Mouse (Mus musculus) stomach, embryonic 15.5 days (tissue): ENCODE data around the gene Cyp2j5. TPM values are rescaled to one million over a fixed set of nuclear protein-coding genes. Genes with fewer than 3 reads are reported as not detected.

Source experiments
- ATAC-seq: fragments of 200-750 bp; cut with Nextera tagmentation; 2 replicates; pipeline ENCODE4 v1.8.0; 2017; ENCODE audit warnings: low read depth, moderate number of reproducible peaks, moderate TSS enrichment; ENCODE audit not compliant: insufficient read depth, low FRiP score
- H3K27ac ChIP-seq: fragments of 300-500 bp; sonication (generic); 2 replicates; pipeline ENCODE4 v1.5.1; 2015; ENCODE audit warnings: mild to moderate bottlenecking, inconsistent platforms
- H3K27me3 ChIP-seq: fragments of 300-500 bp; sonication (generic); replicated peaks from 2 replicates; pipeline ENCODE4 v1.6.1; 2015; ENCODE audit warnings: inconsistent platforms
- H3K36me3 ChIP-seq: fragments of 300-500 bp; sonication (generic); 2 replicates; pipeline ENCODE4 v1.6.1; 2015; ENCODE audit warnings: inconsistent platforms
- H3K4me1 ChIP-seq: fragments of 300-500 bp; sonication (generic); 2 replicates; pipeline ENCODE4 v1.6.1; 2015; ENCODE audit warnings: inconsistent platforms
- H3K4me2 ChIP-seq: fragments of 300-500 bp; sonication (generic); 2 replicates; pipeline ENCODE4 v1.6.1; 2015; ENCODE audit warnings: mild to moderate bottlenecking, inconsistent platforms
- H3K4me3 ChIP-seq: fragments of 300-500 bp; sonication (generic); replicated peaks from 2 replicates; pipeline ENCODE4 v1.5.1; 2015; ENCODE audit warnings: inconsistent platforms
- H3K9ac ChIP-seq: fragments of 300-500 bp; sonication (generic); 2 replicates; pipeline ENCODE4 v1.6.1; 2015; ENCODE audit warnings: inconsistent platforms
- H3K9me3 ChIP-seq: fragments of 300-500 bp; sonication (generic); 2 replicates; pipeline ENCODE4 v1.6.1; 2016; ENCODE audit warnings: inconsistent platforms
- WGBS: fragments of 180-500 bp; shearing (Covaris S2); methylation state at CpG from one replicate; pipeline ENCODE4 v1.1.7; 2015; 5-methylcytosine and 5-hydroxymethylcytosine counted together
- polyA plus RNA-seq: library from polyadenylated mRNA; unstranded; fragments of >200 nt; fragmentation: Nextera tagmentation; extraction: Ambion mirVana; gene quantifications from 2 replicates; pipeline ENCODE4 v1.2.1, GENCODE M21; 2015

Cyp2j5 gene
- 0.10 TPM in 1 of 2 replicates, not detected in the other for polyA plus RNA-seq

GRCm38 (mm10) chr4:96663991-96664390 lies at the start of gene Cyp2j5:
Cyp2j5 (minus strand) TSS chr4:96664154.
- no peaks in the 10 kb centered on the region for H3K9me3 ChIP-seq
- no peak for ATAC-seq
- H3K4me3 ChIP-seq, result no peak within 1 kb of the TSS
- no peaks in the 10 kb centered on the region for H3K4me1 ChIP-seq
- no peaks in the 10 kb centered on the region for H3K36me3 ChIP-seq
- H3K27me3 ChIP-seq, result no peaks in the 10 kb centered on the region
- no peak within 1 kb of the TSS for H3K27ac ChIP-seq
- H3K9ac ChIP-seq, result no peak within 1 kb of the TSS
- H3K4me2 ChIP-seq, result no peak within 1 kb of the TSS
- WGBS, result 73% methylated on average over 2 of the region's 2 CpGs

GRCm38 (mm10) chr4:96705281-96705951 lies 41.5 kb upstream of the Cyp2j5 start:
- H3K4me1 ChIP-seq, result no peaks in the 10 kb centered on the region
- no peak overlapping the region for H3K4me3 ChIP-seq
- no peak overlapping the region for H3K4me2 ChIP-seq
- no peaks in the 10 kb centered on the region for H3K36me3 ChIP-seq
- no peak overlapping the region for H3K9ac ChIP-seq
- H3K27me3 ChIP-seq, result no peaks in the 10 kb centered on the region
- no peak for ATAC-seq
- no peaks in the 10 kb centered on the region for H3K9me3 ChIP-seq
- 66% methylated on average over 2 of the region's 2 CpGs for WGBS
- no peak overlapping the region for H3K27ac ChIP-seq

DNA sequence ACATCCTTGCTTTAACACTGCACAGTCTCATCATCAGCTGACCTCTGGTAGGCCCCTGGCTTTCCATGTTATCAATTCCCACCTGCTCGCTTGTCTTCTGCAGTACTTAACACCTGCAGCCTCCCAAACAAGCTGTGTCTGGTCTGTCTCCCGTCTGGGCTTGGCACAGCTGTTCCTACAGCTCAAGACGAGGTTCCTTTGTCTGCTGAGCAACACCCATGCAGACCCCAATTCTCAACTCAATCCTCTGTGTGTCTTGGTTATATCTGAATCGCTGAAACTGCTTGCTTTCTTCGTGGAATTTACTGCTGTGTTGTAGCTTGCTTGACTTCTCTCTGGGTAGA lies 34.2 kb upstream of the Cyp2j5 start:
- 67% methylated on average over 5 of the region's 5 CpGs for WGBS
- Histone ChIP-seq H3K27ac (no peak overlapping the region), H3K36me3 (no peaks in the 10 kb centered on the region), H3K4me3 (no peak overlapping the region), H3K4me2 (no peak overlapping the region), H3K27me3 (no peaks in the 10 kb centered on the region), H3K9me3 (no peaks in the 10 kb centered on the region), H3K4me1 (peaks cover 5% of the 10 kb centered on the region; the same call in 1 of the 2 replicates), H3K9ac (no peak overlapping the region)
- ATAC-seq, result no peak

DNA sequence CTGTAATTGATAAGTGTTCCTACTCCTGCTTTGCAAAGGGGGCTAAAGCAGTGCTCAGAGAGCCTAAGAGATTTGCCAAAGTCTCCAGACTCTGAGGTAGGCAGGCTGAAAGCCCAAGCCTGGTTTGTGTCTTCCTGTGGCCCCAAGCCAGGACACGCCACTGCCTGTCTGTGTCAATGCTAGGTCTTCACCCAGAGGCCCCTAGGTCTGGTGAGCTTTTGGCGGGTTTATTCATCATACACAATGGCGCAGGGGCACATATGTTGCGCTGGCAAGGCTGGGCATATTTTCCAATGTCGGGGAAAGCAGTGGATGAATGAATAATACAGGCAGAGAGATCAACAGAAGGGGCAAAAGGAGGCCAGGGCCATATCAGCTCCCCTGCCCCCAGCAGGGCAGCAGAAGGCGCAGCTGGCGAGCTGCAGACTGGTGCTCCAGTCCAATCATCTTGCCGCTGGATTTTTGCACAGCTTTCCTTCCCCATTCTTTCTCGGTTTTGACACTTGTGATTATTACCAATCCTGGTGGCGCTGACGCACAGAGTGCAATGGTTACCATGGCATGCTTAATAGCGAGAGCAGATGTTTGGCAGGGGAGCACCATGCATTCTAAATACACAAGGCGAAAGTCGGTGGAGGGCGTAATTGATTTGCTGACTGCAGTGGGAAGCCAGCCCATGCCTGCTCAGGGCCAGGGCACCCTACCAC lies 33.7 kb upstream of the Cyp2j5 start:
- 64% methylated on average over 15 of the region's 15 CpGs for WGBS
- no peak for ATAC-seq
- Histone ChIP-seq H3K36me3 (no peaks in the 10 kb centered on the region), H3K4me1 (peaks cover 5% of the 10 kb centered on the region; the same call in 1 of the 2 replicates), H3K27me3 (no peaks in the 10 kb centered on the region), H3K4me2 (no peak overlapping the region), H3K9me3 (no peaks in the 10 kb centered on the region), H3K9ac (no peak overlapping the region), H3K27ac (no peak overlapping the region), H3K4me3 (no peak overlapping the region)

DNA sequence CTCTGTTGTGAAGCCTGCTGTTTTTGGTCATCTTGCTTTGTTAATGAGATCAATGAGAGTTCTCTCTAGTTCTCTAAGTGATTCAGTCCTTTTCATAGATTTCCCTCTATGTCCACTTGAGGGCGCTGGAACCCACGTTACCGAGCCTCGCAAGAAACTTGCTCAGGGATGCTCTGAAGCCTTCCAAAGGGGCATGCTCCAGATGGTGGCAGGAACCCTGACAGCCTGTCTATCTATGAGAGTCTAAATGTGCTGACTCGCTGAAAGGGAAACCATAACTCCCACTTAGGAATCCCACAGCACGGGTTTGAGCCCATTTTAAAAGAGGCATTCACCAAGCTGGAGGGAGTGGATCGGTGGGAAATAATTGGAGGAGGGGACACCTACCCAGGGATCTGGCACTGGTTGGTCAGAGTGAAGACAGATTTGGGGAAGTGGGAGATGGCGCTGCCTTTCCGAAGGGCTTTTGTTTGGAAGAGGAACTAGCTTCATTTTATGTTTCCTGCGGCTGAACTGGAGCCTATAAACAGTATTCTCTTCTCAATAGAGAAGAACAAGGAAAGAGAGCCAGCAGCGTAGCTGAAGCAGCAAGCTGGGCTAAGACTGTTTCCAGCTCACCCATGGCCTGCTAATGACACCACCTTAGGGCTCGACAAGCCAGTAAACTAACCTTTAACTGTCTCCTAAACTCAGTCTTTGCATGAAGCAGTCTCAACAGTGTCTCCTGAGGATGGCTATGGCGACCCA lies 32.8 kb upstream of the Cyp2j5 start:
- WGBS, result 35% methylated on average over 13 of the region's 13 CpGs
- no peaks in the 10 kb centered on the region for H3K36me3 ChIP-seq
- ATAC-seq, result peak; percentile 58; the same call in 1 of the 2 replicates
- H3K4me1 ChIP-seq, result peaks cover 5% of the 10 kb centered on the region; the same call in 1 of the 2 replicates
- peak overlapping the region; percentile 32 for H3K4me2 ChIP-seq
- no peaks in the 10 kb centered on the region for H3K9me3 ChIP-seq
- H3K27me3 ChIP-seq, result no peaks in the 10 kb centered on the region
- H3K9ac ChIP-seq, result no peak overlapping the region
- H3K4me3 ChIP-seq, result no peak overlapping the region
- no peak overlapping the region for H3K27ac ChIP-seq

- H3K4me2 ChIP-seq, result no peak overlapping the region
- ATAC-seq, result no peak
- no peak overlapping the region for H3K9ac ChIP-seq
- H3K4me3 ChIP-seq, result no peak overlapping the region
- H3K27me3 ChIP-seq, result no peaks in the 10 kb centered on the region
- H3K9me3 ChIP-seq, result no peaks in the 10 kb centered on the region
- 73% methylated on average over 2 of the region's 2 CpGs for WGBS
- no peaks in the 10 kb centered on the region for H3K36me3 ChIP-seq
- H3K27ac ChIP-seq, result no peak overlapping the region
- no peaks in the 10 kb centered on the region for H3K4me1 ChIP-seq
These were observed 23.4 kb upstream of the Cyp2j5 start for GRCm38 (mm10) chr4:96687358-96687803.

- Histone ChIP-seq H3K36me3 (no peaks in the 10 kb centered on the region), H3K27ac (no peak overlapping the region), H3K9me3 (no peaks in the 10 kb centered on the region), H3K4me3 (no peak overlapping the region), H3K9ac (no peak overlapping the region), H3K27me3 (no peaks in the 10 kb centered on the region), H3K4me1 (no peaks in the 10 kb centered on the region), H3K4me2 (no peak overlapping the region)
- ATAC-seq, result no peak
- WGBS, result 45% methylated on average over 2 of the region's 2 CpGs
These were observed 19.5 kb upstream of the Cyp2j5 start for GRCm38 (mm10) chr4:96683474-96683873.

- Histone ChIP-seq H3K27ac (no peak overlapping the region), H3K9ac (no peak overlapping the region), H3K27me3 (no peaks in the 10 kb centered on the region), H3K36me3 (no peaks in the 10 kb centered on the region), H3K4me3 (no peak overlapping the region), H3K9me3 (no peaks in the 10 kb centered on the region), H3K4me1 (no peaks in the 10 kb centered on the region), H3K4me2 (no peak overlapping the region)
- ATAC-seq, result no peak
These were observed 17.0 kb upstream of the Cyp2j5 start for GRCm38 (mm10) chr4:96680966-96681365.

DNA sequence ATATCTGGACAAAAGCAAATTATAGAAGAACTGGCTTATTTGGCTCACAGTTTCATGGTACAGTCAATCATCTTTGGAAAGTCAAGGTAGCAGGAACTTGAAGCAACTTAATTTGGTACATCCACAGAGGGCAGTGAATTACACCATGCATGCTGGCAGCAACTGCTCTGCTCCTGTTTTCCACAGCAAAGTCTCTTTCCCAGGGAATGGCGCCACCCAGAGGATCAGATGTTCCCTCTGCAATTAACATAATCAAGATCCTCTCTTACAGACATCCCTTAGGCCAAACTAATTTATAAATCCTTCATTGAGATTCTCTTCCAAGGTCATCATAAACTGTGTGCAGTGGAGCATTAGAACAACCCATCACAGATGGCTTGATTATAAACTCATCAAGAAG lies 16.3 kb upstream of the Cyp2j5 start:
- Histone ChIP-seq H3K36me3 (no peaks in the 10 kb centered on the region), H3K9ac (no peak overlapping the region), H3K4me1 (no peaks in the 10 kb centered on the region), H3K27ac (no peak overlapping the region), H3K9me3 (no peaks in the 10 kb centered on the region), H3K27me3 (no peaks in the 10 kb centered on the region), H3K4me3 (no peak overlapping the region), H3K4me2 (no peak overlapping the region)
- WGBS, result 11% methylated on average over 1 of the region's 1 CpGs
- ATAC-seq, result no peak

- no peaks in the 10 kb centered on the region for H3K4me1 ChIP-seq
- 68% methylated on average over 1 of the region's 1 CpGs for WGBS
- no peak overlapping the region for H3K4me2 ChIP-seq
- no peaks in the 10 kb centered on the region for H3K9me3 ChIP-seq
- no peak overlapping the region for H3K4me3 ChIP-seq
- ATAC-seq, result no peak
- no peaks in the 10 kb centered on the region for H3K27me3 ChIP-seq
- H3K27ac ChIP-seq, result no peak overlapping the region
- H3K36me3 ChIP-seq, result no peaks in the 10 kb centered on the region
- H3K9ac ChIP-seq, result no peak overlapping the region
These were observed 907 bp upstream of the Cyp2j5 start for GRCm38 (mm10) chr4:96664668-96665454.

- Histone ChIP-seq H3K9me3 (no peaks in the 10 kb centered on the region), H3K4me3 (no peak overlapping the region), H3K27ac (no peak overlapping the region), H3K4me2 (no peak overlapping the region), H3K27me3 (no peaks in the 10 kb centered on the region), H3K36me3 (no peaks in the 10 kb centered on the region), H3K9ac (no peak overlapping the region), H3K4me1 (no peaks in the 10 kb centered on the region)
- ATAC-seq, result no peak
- 74% methylated on average over 1 of the region's 1 CpGs for WGBS
These were observed 28.5 kb downstream of the Cyp2j5 start for GRCm38 (mm10) chr4:96635455-96635854.
